Mouse (Mus musculus): ENCODE data around the gene Ripk3.

GRCm38 (mm10) chr14:55795380-55796163 is 6.9 kb upstream of the Ripk3 start:
- TF ChIP-seq CTCF (IDR thresholded peaks at IDR 0.05) (no peak), EP300 (IDR thresholded peaks at IDR 0.05) (peak; percentile 88)

Measured in lung, postnatal 0 days (tissue).